Mouse (Mus musculus) WW6 (cell line): ENCODE data around the gene Ntf3.

Experiments used
- DNase-seq: peaks from one replicate; pipeline ENCODE4 v3.0.0-alpha.2; 2013; ENCODE audit warnings: low read depth, low spot score

The Ntf3 gene

GRCm38 (mm10) chr6:126166548-126167207, at the start of gene Ntf3:
Ntf3 (minus strand) TSS chr6:126166910.
- no peak for DNase-seq

DNA sequence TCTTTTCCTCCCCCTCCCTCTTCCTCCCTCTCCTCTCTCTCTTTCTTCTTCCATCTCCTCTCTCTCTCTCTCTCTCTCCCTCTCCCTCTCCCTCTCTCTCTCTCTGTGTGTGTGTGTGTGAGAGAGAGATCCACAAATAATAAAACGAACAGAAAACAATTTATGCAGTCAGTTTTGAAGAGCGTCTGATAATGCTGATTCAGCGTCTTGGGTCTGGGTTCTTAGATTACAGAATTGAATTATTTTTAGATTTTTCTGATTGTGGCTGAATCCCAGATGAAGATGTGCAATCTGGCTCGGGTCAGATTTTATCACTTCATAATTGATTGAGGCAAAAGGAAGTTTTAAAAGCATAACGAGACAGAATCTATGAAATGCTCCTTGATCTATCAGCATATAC, 46.6 kb upstream of the Ntf3 start:
- DNase-seq, result no peak

- no peak for DNase-seq
These were observed 36.7 kb upstream of the Ntf3 start for GRCm38 (mm10) chr6:126203366-126203765.

GRCm38 (mm10) chr6:126202959-126203358, 36.2 kb upstream of the Ntf3 start:
- no peak for DNase-seq

GRCm38 (mm10) chr6:126201721-126202120, 35.0 kb upstream of the Ntf3 start:
- DNase-seq, result no peak

DNA sequence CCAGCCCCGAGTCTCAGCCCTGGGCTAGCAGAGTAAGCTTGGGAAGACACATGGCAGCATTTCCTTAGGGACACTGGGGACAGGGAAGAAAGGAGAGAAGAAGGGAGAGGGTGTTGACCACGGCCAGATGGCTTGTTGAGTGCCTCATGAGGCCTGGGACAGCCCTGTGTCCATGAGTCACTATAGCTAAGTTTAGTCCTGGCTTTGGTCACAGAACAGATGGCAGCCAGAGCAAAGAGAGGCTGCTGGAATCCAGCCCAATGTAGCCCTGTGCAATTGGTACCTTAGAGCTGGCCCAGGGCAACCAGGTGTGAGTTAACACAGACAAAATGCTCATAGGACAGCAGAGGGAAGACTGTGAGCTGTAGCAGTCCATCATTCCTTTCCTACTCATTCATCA, 33.2 kb upstream of the Ntf3 start:
- no peak for DNase-seq

DNA sequence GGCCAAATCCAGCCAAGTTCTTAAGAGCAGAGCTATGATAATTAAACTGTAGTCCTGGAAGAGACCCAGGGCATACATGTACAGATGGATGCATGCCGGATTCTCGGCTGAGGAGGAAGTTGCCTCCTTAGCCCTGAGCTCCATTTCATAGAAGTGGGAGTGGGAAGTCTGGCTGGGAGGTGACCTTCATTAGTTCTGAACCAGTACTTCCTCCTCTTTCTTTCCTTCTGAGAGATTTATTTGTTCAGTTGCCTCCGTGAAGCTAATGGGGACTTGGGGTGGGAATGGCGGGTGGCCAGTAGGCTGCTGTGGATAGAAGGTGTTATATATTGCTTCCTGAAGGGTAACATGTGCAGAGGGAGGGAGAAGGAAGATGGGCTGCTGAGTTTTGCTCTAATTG, 28.1 kb upstream of the Ntf3 start:
- no peak for DNase-seq

DNA sequence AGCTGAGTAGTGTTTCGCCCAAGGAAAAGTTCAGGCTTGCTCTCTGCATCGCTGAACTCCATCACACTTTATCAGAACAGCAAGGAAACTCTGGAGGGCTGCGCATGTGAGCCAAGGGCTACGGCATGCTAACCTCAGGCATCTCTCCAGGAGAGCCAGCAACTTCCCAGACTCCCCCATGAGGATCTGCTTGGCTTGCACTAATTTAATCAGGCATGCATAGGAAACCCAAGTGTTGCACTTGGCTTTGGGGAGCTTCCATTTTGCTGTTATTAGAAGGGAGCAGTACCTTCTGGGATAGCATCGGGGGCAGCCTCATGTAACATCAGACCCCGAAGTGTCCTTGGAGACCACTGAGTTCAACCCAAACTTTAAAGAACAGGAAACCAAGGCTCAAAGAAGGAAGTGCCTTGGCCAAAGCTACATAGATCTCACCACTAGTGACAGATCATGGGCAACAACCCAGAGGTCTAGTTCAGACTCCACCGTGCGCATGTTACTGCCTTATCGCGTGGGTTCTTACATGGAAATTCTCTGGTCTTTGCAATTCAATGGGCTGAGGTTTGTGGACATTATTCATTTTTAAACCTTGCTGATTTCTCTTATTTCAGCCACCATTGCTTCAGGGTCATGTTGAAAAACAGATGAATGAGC, 23.6 kb upstream of the Ntf3 start:
- no peak for DNase-seq

GRCm38 (mm10) chr6:126187400-126187799, 20.7 kb upstream of the Ntf3 start:
- no peak for DNase-seq

GRCm38 (mm10) chr6:126186116-126186515, 19.4 kb upstream of the Ntf3 start:
- no peak for DNase-seq

GRCm38 (mm10) chr6:126172071-126172470, 5.4 kb upstream of the Ntf3 start:
- DNase-seq, result no peak

- DNase-seq, result no peak
These were observed 4.1 kb upstream of the Ntf3 start for GRCm38 (mm10) chr6:126170772-126171171.

DNA sequence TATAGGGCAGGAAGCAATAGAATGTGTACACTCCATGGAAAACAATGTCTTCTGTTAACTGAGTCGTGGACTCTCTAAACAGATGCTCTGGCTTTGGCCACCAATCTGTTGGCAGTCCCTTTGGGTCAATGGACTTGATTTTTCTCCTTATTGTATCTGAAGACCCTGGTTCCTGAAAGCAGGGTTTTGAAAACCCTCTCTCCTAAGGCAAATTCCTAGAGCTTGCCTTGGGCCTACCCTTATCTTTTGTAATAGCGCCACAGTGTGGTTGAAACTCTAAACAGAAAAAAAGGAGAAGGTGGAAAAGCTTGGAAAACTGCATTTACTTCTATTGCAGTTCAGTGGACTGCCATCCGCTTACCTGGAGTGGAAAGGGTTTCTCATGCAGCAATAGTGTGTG, 1.0 kb upstream of the Ntf3 start:
- no peak for DNase-seq

GRCm38 (mm10) chr6:126167208-126167590, 489 bp upstream of the Ntf3 start:
- DNase-seq, result no peak

DNA sequence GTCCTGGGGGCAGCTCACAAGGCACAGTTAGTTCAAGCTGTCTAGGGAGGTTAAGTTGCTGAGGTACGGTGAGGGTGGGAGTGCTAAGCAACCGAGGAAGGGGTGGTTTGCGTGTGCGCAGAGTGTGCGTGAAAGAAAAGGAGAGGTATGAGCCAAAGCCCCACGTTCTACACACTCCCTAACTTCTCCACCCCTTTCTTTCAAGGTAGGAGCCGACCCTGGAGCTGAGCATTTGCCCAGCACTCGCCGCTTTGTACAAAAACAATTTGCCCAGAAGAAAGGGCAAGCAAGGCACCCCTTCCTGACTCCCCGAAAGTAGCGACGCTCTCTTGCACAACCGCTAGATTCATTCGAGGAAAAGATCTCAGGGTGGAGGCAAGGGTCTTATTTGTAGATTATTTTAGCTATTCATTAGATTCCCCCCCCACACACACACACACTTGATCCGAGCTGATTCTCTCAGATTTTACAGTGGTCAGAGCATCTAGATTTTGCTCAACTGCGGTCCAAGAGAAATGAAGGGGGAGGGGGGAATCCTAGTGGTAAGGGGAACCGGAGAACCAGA, 1.0 kb downstream of the Ntf3 start:
- DNase-seq, result no peak

- no peak for DNase-seq
These were observed 1.9 kb downstream of the Ntf3 start for GRCm38 (mm10) chr6:126164781-126165180.

GRCm38 (mm10) chr6:126163861-126164755, 2.6 kb downstream of the Ntf3 start:
- DNase-seq, result no peak

DNA sequence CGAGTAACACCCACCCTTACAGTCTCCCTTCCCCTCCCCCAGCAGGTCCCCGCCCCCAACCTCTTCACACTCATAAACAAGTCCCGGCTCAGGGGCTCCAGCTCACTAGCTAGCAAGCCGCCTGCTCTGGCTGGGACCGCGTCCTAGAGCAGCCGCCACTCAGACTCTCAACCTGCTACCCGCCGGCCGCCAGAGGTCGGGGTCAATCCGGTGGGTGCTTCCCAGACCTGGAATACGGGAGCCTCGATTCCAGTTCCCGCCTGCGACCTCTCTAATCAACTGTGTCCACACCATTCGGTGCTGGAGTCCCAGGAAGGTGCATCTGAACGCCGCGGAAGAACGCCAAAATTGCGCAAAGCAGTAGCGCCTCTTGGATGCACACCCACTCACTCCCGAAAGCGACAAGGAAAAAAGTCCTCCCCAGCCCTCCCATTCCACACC, 3.5 kb downstream of the Ntf3 start:
- no peak for DNase-seq

DNA sequence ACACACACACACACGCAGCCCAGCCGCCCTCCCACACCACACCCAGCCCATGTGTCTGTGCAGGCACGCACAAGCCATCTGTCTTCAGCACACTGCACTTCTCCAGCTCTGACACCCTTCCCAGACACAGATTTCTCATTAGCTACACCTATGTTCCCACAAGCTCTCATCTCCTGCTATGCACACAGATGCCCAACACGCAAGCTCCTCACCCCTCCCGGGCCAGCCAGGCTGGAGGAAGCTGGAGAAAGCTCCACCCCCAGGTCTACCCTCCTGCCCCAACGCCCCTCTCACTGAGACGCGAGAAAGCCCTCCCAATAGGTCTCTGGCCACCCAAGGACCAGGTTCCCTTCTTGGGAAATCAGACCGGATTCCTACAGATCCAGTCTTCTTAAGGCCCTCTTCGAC, 4.4 kb downstream of the Ntf3 start:
- DNase-seq, result no peak

GRCm38 (mm10) chr6:126161571-126162340, 5.0 kb downstream of the Ntf3 start:
- DNase-seq, result no peak

GRCm38 (mm10) chr6:126160067-126160411, 6.7 kb downstream of the Ntf3 start:
- DNase-seq, result no peak
